Mouse (Mus musculus): ENCODE results near the gene Nfix. TPM values are rescaled to one million over a fixed set of nuclear protein-coding genes. Genes with fewer than 3 reads are reported as not detected.
A peak's percentile ranks its signal among the peaks of the same experiment; 100 is the strongest.

Gene Nfix
- polyA plus RNA-seq, 1 experiment: 1.2 TPM

DNA sequence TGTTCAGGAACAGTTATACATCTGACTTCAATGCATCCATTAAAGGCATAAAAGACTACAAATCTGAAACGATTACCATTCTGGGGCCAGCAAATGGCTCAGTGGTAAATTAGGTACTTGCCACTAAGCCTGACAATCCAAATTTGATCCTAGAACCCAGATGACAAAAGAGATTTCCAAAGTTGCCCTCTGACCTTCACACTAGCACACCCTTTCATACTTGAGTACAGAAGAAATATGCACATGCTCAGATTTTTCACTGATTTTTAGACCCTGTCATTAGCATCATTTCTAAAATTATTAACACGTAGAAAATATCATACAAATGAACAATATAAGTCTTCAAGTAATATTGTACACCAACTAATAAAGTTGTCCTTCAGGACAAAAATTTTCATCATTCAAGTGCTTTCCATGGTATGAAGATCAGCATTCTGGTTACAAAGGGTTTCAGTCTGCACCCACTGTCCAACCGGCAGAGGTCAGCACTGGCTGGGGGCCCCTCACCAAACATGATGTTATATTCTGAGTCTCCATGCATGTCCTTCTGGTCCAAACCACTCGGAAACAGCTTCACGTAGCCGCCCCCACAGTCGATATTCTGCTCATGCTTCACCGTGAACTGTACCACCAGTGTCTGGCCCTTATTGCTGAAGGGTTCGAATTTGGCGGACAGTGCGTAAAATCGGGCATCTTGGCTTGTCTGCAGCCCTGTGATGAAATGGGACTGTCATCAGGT, 45.4 kb upstream of the Nfix start:
- Histone ChIP-seq H3K9me3 (replicated peaks; ENCODE audit: control insufficient read depth, insufficient read depth, low read length, poor library complexity, severe bottlenecking) (no peaks in the 10 kb centered on the region), H3K36me3 (ENCODE audit: control insufficient read depth, insufficient read depth, low read length, poor library complexity, severe bottlenecking) (peaks cover 42% of the 10 kb centered on the region), H3K4me3 (ENCODE audit: low read depth, low read length) (peak overlapping the region; percentile 88), H3K9ac (ENCODE audit: low read depth, poor library complexity, severe bottlenecking) (peak overlapping the region; percentile 95), H3K27me3 (ENCODE audit: control insufficient read depth, insufficient read depth, low read length, poor library complexity, severe bottlenecking) (no peaks in the 10 kb centered on the region), H3K27ac (ENCODE audit: insufficient read depth, low read length) (peak overlapping the region; percentile 5; the same call in 1 of the 2 replicates), H3K4me1 (ENCODE audit: control insufficient read depth, insufficient read depth, low read length) (no peaks in the 10 kb centered on the region)
- peak; percentile 40 for TF ChIP-seq CTCF (IDR thresholded peaks at IDR 0.05; ENCODE audit: low read depth, low read length)
- TF ChIP-seq POLR2A (IDR thresholded peaks at IDR 0.05; ENCODE audit: insufficient read depth, low read length): no peak

DNA sequence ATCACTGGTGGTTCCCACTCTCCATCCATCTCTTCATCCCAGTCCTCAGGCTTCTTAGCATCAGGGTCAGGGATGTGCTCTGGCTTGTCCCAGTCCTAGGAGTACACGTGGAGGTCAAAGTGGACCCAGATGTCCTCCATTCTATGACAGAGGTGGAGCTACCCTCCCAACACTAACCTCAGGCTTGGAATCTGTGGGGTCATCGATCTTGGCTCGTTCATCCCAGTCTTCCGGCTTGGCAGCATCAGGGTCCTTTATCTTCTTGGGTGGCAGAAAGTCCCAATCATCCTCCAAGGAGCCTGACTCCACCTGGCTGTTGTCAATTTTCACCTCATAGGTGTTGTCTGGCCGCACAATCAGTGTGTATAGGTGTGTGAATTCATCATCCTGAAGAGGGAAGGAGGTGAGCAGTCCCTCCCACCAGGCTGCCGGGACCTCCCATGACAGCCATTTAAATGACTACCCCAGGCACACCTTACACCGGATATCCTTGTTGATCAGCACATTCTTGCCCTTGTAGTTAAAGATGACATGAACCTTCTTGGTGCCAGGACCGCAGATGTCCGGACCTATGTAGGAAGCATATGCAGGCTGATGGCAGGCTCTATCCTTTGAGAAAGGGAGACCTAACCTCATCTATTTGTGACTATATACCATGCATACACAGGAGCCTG, 44.4 kb upstream of the Nfix start:
- TF ChIP-seq CTCF (IDR thresholded peaks at IDR 0.05; ENCODE audit: low read depth, low read length) (no peak), POLR2A (IDR thresholded peaks at IDR 0.05; ENCODE audit: insufficient read depth, low read length) (no peak), EP300 (IDR thresholded peaks at IDR 0.05; ENCODE audit: insufficient read depth, low read depth, low read length) (no peak)
- peaks cover 42% of the 10 kb centered on the region for H3K36me3 ChIP-seq (ENCODE audit: control insufficient read depth, insufficient read depth, low read length, poor library complexity, severe bottlenecking)
- no peaks in the 10 kb centered on the region for H3K4me1 ChIP-seq (ENCODE audit: control insufficient read depth, insufficient read depth, low read length)
- no peaks in the 10 kb centered on the region for H3K9me3 ChIP-seq (replicated peaks; ENCODE audit: control insufficient read depth, insufficient read depth, low read length, poor library complexity, severe bottlenecking)
- peak overlapping the region; percentile 47 for H3K27ac ChIP-seq (ENCODE audit: insufficient read depth, low read length)
- H3K9ac ChIP-seq (ENCODE audit: low read depth, poor library complexity, severe bottlenecking): peak overlapping the region; percentile 95; the same call in 1 of the 2 replicates
- no peaks in the 10 kb centered on the region for H3K27me3 ChIP-seq (ENCODE audit: control insufficient read depth, insufficient read depth, low read length, poor library complexity, severe bottlenecking)
- H3K4me3 ChIP-seq (ENCODE audit: low read depth, low read length): peak overlapping the region; percentile 17; the same call in 1 of the 2 replicates

- Histone ChIP-seq H3K4me1 (ENCODE audit: control insufficient read depth, insufficient read depth, low read length) (no peaks in the 10 kb centered on the region), H3K36me3 (ENCODE audit: control insufficient read depth, insufficient read depth, low read length, poor library complexity, severe bottlenecking) (peaks cover 61% of the 10 kb centered on the region)
- TF ChIP-seq POLR2A (IDR thresholded peaks at IDR 0.05; ENCODE audit: insufficient read depth, low read length) (no peak), EP300 (IDR thresholded peaks at IDR 0.05; ENCODE audit: insufficient read depth, low read depth, low read length) (no peak), CTCF (IDR thresholded peaks at IDR 0.05; ENCODE audit: low read depth, low read length) (no peak)
Measured at GRCm38 (mm10) chr8:84841514-84841913, 41.4 kb upstream of the Nfix start.

DNA sequence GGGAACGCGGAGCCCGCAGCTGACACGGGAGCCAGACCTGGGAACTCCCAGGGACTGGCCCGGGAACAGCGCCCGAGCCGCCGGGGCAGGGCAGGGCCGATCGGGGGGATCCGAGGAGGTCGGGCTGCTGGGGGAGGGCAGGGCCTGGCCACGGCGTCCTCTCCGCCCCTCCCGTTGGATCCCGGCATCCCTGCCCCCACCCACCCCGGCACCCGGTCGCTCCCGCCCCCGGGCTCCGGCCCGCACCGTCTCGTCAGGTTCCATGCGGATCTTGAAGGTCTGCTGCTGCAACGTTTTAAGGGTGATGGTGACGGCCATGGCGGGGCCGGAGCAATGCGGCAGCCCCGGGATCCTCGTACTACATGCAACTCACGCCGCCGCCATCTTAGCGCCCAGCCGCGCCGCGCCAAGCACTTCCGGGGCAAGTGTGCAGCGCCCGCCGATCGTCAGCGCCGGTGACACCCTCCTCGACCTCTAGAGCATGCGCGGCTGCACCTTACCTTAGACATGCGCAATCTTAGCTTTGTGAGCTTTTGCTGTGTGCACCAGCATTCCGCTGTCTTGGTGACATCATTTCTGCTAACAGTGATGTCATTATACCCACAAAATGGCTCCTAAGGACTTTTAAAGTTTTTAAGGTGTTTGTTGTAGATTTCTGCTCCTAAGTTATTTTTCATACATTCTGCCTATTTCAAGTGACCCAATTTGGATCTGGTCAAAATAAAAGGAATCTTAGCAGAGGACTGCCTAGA, 40.3 kb upstream of the Nfix start, which contains the start of gene Rad23a:
Gene Rad23a (minus strand): TSS at position 418 of the 752 bp plus-strand sequence.
- H3K4me3 ChIP-seq (ENCODE audit: low read depth, low read length): peak within 1 kb of the TSS; percentile 76
- no peaks in the 10 kb centered on the region for H3K9me3 ChIP-seq (replicated peaks; ENCODE audit: control insufficient read depth, insufficient read depth, low read length, poor library complexity, severe bottlenecking)
- peak; percentile 17 for TF ChIP-seq POLR2A (IDR thresholded peaks at IDR 0.05; ENCODE audit: insufficient read depth, low read length)
- no peak for TF ChIP-seq CTCF (IDR thresholded peaks at IDR 0.05; ENCODE audit: low read depth, low read length)
- TF ChIP-seq EP300 (IDR thresholded peaks at IDR 0.05; ENCODE audit: insufficient read depth, low read depth, low read length): 0 out of 2 replicates have a peak, but pooled peaks have one; percentile 49
- H3K36me3 ChIP-seq (ENCODE audit: control insufficient read depth, insufficient read depth, low read length, poor library complexity, severe bottlenecking): peaks cover 72% of the 10 kb centered on the region
- peaks cover 1% of the 10 kb centered on the region for H3K4me1 ChIP-seq (ENCODE audit: control insufficient read depth, insufficient read depth, low read length)
- peak within 1 kb of the TSS; percentile 95 for H3K9ac ChIP-seq (ENCODE audit: low read depth, poor library complexity, severe bottlenecking)
- no peaks in the 10 kb centered on the region for H3K27me3 ChIP-seq (ENCODE audit: control insufficient read depth, insufficient read depth, low read length, poor library complexity, severe bottlenecking)
- no peak within 1 kb of the TSS for H3K27ac ChIP-seq (ENCODE audit: insufficient read depth, low read length)

More at GRCm38 (mm10) chr8:84841514-84841913, 41.4 kb upstream of the Nfix start:
- Histone ChIP-seq H3K27ac (ENCODE audit: insufficient read depth, low read length) (no peak overlapping the region), H3K9me3 (replicated peaks; ENCODE audit: control insufficient read depth, insufficient read depth, low read length, poor library complexity, severe bottlenecking) (no peaks in the 10 kb centered on the region), H3K27me3 (ENCODE audit: control insufficient read depth, insufficient read depth, low read length, poor library complexity, severe bottlenecking) (no peaks in the 10 kb centered on the region), H3K9ac (ENCODE audit: low read depth, poor library complexity, severe bottlenecking) (no peak overlapping the region), H3K4me3 (ENCODE audit: low read depth, low read length) (no peak overlapping the region)

GRCm38 (mm10) chr8:84839875-84840247, 39.7 kb upstream of the Nfix start:
- Histone ChIP-seq H3K4me1 (ENCODE audit: control insufficient read depth, insufficient read depth, low read length) (peaks cover 1% of the 10 kb centered on the region), H3K4me3 (ENCODE audit: low read depth, low read length) (peak overlapping the region; percentile 76), H3K9ac (ENCODE audit: low read depth, poor library complexity, severe bottlenecking) (peak overlapping the region; percentile 95), H3K9me3 (replicated peaks; ENCODE audit: control insufficient read depth, insufficient read depth, low read length, poor library complexity, severe bottlenecking) (no peaks in the 10 kb centered on the region), H3K27ac (ENCODE audit: insufficient read depth, low read length) (no peak overlapping the region), H3K27me3 (ENCODE audit: control insufficient read depth, insufficient read depth, low read length, poor library complexity, severe bottlenecking) (no peaks in the 10 kb centered on the region), H3K36me3 (ENCODE audit: control insufficient read depth, insufficient read depth, low read length, poor library complexity, severe bottlenecking) (peaks cover 72% of the 10 kb centered on the region)
- TF ChIP-seq POLR2A (IDR thresholded peaks at IDR 0.05; ENCODE audit: insufficient read depth, low read length) (no peak), CTCF (IDR thresholded peaks at IDR 0.05; ENCODE audit: low read depth, low read length) (no peak), EP300 (IDR thresholded peaks at IDR 0.05; ENCODE audit: insufficient read depth, low read depth, low read length) (no peak)

All from ES-Bruce4 (cell line).